Mouse (Mus musculus) neural tube, embryonic 12.5 days (tissue): ENCODE measurements around the gene Gm3532. TPM values are rescaled to one million over a fixed set of nuclear protein-coding genes. Genes with fewer than 3 reads are reported as not detected.
"Not testable (repeated sequence)": the region's sequence is repeated elsewhere in the genome, so short reads cannot be mapped to it uniquely, and the experiment has no call there.

ENCODE experiments used
- ATAC-seq: fragments of 200-750 bp; cut with Nextera tagmentation; 2 replicates; pipeline ENCODE4 v1.8.0; 2017; ENCODE audit warnings: low read depth, mild to moderate bottlenecking, moderate TSS enrichment, moderate library complexity; ENCODE audit not compliant: low FRiP score
- H3K27ac ChIP-seq: fragments of 300-500 bp; sonication (generic); 2 replicates; pipeline ENCODE4 v1.5.1; 2016
- H3K27me3 ChIP-seq: fragments of 300-500 bp; sonication (generic); replicated peaks from 2 replicates; pipeline ENCODE4 v1.6.1; 2016; ENCODE audit warnings: mild to moderate bottlenecking
- H3K36me3 ChIP-seq: fragments of 300-500 bp; sonication (generic); 2 replicates; pipeline ENCODE4 v1.6.1; 2016; ENCODE audit warnings: mild to moderate bottlenecking
- H3K4me1 ChIP-seq: fragments of 300-500 bp; sonication (generic); 2 replicates; pipeline ENCODE4 v1.6.1; 2016
- H3K4me2 ChIP-seq: fragments of 300-500 bp; sonication (generic); replicated peaks from 2 replicates; pipeline ENCODE4 v1.6.1; 2016; ENCODE audit warnings: mild to moderate bottlenecking
- H3K4me3 ChIP-seq: fragments of 300-500 bp; sonication (generic); 2 replicates; pipeline ENCODE4 v1.5.1; 2016
- H3K9ac ChIP-seq: fragments of 300-500 bp; sonication (generic); 2 replicates; pipeline ENCODE4 v1.6.1; 2016; ENCODE audit warnings: mild to moderate bottlenecking
- H3K9me3 ChIP-seq: fragments of 300-500 bp; sonication (generic); 2 replicates; pipeline ENCODE4 v1.6.1; 2016; ENCODE audit warnings: mild to moderate bottlenecking
- WGBS: fragments of 180-500 bp; shearing (Covaris S2); methylation state at CpG from one replicate; pipeline ENCODE4 v1.1.7; 2016; 5-methylcytosine and 5-hydroxymethylcytosine counted together
- polyA plus RNA-seq: library from polyadenylated mRNA; unstranded; fragments of >200 nt; fragmentation: Nextera tagmentation; extraction: Ambion mirVana; gene quantifications from 2 replicates; pipeline ENCODE4 v1.2.1, GENCODE M21; 2016

The Gm3532 gene
- not detected in 2 replicates for polyA plus RNA-seq

- not testable (repeated sequence) for H3K9me3 ChIP-seq, H3K4me2 ChIP-seq, H3K27ac ChIP-seq, H3K36me3 ChIP-seq, H3K4me1 ChIP-seq, H3K27me3 ChIP-seq, H3K9ac ChIP-seq, H3K4me3 ChIP-seq, ATAC-seq
- WGBS: no CpG with 5 or more reads among the region's 2 CpGs
These were observed at the start of gene Gm3532 for GRCm38 (mm10) chr14:5538196-5538595. Gene Gm3532 (plus strand): TSS chr14:5538496.

- H3K27me3 ChIP-seq, ATAC-seq, H3K4me2 ChIP-seq, H3K27ac ChIP-seq, H3K9me3 ChIP-seq, H3K4me1 ChIP-seq, H3K9ac ChIP-seq, H3K4me3 ChIP-seq, H3K36me3 ChIP-seq: not testable (repeated sequence)
- no CpG with 5 or more reads among the region's 35 CpGs for WGBS
These were observed 36.9 kb upstream of the Gm3532 start, which contains the start of gene Gm3488 for GRCm38 (mm10) chr14:5501374-5501773. Gene Gm3488 (plus strand): TSS chr14:5501674.

Other genes starting within 250 kb of the Gm3532 start
- gene Gm3542, start 203.6 kb upstream of the Gm3532 start, polyA plus RNA-seq: not detected in 2 replicates
- gene Gm3500, start 149.4 kb upstream of the Gm3532 start, polyA plus RNA-seq: 0.32 TPM in 1 of 2 replicates, not detected in the other
- gene Gm3194, start 83.0 kb upstream of the Gm3532 start, polyA plus RNA-seq: 1.1 and 1.2 TPM in 2 replicates
- not detected in 2 replicates for gene Gm8246, start 60.7 kb upstream of the Gm3532 start, polyA plus RNA-seq
- gene Gm3187, start 54.3 kb upstream of the Gm3532 start, polyA plus RNA-seq: not detected in 2 replicates
- 4.7 and 5.2 TPM in 2 replicates for gene Gm3488, start 36.8 kb upstream of the Gm3532 start, polyA plus RNA-seq
- gene Gm8265, start 94.5 kb downstream of the Gm3532 start, polyA plus RNA-seq: not detected in 2 replicates
- not detected in 2 replicates for gene Gm9603, start 149.0 kb downstream of the Gm3532 start, polyA plus RNA-seq
- 0.23 TPM in 1 of 2 replicates, not detected in the other for gene Gm3373, start 203.1 kb downstream of the Gm3532 start, polyA plus RNA-seq